Mouse (Mus musculus): ENCODE measurements around the gene Med27.

DNA sequence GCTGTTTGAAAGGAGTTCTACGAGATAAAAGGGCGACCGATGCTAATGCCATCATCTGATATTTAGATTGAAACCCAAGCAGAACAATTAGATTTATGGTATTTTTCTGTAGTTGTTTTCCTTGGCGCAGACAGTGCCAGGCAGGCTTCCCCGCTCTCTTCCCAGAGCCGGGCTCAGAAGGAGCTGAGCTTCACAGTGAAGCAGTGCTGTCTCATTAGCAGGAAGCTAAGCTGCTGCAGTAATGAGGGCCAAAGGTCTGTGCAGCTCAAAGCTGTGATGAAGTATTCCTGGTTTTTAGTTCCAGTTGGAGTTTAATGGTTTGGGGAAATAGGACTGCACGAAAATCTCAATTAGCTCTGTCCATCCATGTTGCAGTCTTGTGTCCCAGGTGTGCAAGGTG is 61.1 kb downstream of the Med27 start:
- TF ChIP-seq POLR2A (IDR thresholded peaks at IDR 0.05; ENCODE audit: insufficient read length, low read depth) = no peak
- TF ChIP-seq MAX (IDR thresholded peaks at IDR 0.05; ENCODE audit: low read depth) = no peak
- no peak for TF ChIP-seq USF1 (IDR thresholded peaks at IDR 0.05; ENCODE audit: low read depth)
- no peak for TF ChIP-seq TCF12 (IDR thresholded peaks at IDR 0.05; ENCODE audit: insufficient read depth, poor library complexity, severe bottlenecking)
- TF ChIP-seq POLR2AphosphoS2 (IDR thresholded peaks at IDR 0.05; ENCODE audit: insufficient read length, low read depth) = no peak
- no peak for TF ChIP-seq MYOG (IDR thresholded peaks at IDR 0.05; ENCODE audit: control insufficient read depth in 1 of 3, insufficient read depth in 1 of 3, insufficient read length in 2 of 3, low read depth in 2 of 3)
- TF ChIP-seq CEBPB (IDR thresholded peaks at IDR 0.05; ENCODE audit: insufficient read depth, poor library complexity, severe bottlenecking) = no peak
- TF ChIP-seq E2F4 (IDR thresholded peaks at IDR 0.05; ENCODE audit: insufficient read depth) = no peak
- no peak for TF ChIP-seq SRF (IDR thresholded peaks at IDR 0.05; ENCODE audit: control insufficient read depth, insufficient read length, low read depth)
- no peak for TF ChIP-seq REST (IDR thresholded peaks at IDR 0.05; ENCODE audit: insufficient read depth, insufficient read length)
- TF ChIP-seq TCF3 (IDR thresholded peaks at IDR 0.05; ENCODE audit: insufficient read length, low read depth) = no peak

Measured in myocyte (in vitro differentiated cells).